Mouse (Mus musculus): ENCODE results near the gene Myo6. TPM values are rescaled to one million over a fixed set of nuclear protein-coding genes. Genes with fewer than 3 reads are reported as not detected.

Gene Myo6
- polyA plus RNA-seq, 1 experiment, result 61.9 TPM

DNA sequence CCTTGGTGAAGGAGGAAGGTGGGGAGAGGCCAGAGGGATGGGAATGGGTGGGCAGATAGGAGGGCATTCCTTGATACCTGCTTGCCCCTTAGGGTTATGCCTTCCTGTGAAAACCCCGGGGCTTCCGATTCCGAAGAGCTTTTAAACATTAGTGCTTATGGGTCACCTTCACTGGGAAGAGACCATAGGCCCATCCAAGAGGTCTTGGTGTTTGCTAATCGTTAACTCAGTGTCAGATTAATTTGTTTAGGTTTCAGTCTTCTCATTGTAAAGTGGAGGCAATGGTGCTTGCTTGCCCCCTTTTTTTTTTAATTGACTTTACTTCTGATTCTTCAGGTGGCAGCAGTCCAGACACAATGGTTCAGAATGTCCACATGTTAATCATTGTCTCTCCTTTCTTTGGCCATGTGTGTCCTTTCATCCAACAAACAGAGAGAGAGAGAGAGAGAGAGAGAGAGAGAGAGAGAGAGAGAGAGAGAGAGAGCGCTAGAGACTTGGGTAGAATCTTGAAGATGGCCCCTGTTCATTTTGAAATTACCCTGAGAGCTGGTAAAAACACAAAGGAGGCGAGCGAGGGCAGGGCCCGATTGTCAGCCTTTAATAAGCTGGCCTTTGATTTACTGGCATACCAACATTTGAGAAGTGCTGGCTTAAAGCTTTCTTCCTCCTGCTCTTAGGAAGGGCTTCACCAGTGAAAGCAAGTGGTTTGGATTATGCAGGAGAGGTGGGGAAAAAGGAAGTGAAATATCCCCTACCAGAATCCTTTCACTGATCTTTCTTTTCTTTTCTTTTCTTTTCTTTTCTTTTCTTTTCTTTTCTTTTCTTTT is 7.8 kb downstream of the Myo6 start:
- TF ChIP-seq CTCF (IDR thresholded peaks at IDR 0.05; ENCODE audit: borderline replicate concordance, insufficient read depth, low read depth, low read length), result no peak
- TF ChIP-seq POLR2A (IDR thresholded peaks at IDR 0.05; ENCODE audit: borderline replicate concordance, insufficient read depth, low read length), result no peak
- DNase-seq, result no peak
- Histone ChIP-seq H3K27me3 (ENCODE audit: control insufficient read depth, insufficient read depth, low read length) (no peaks in the 10 kb centered on the region), H3K27ac (ENCODE audit: insufficient read depth, low read length) (no peak overlapping the region), H3K4me1 (ENCODE audit: control insufficient read depth, insufficient read depth, low read length) (peaks cover 6% of the 10 kb centered on the region; the same call in 1 of the 2 replicates), H3K4me3 (replicated peaks; ENCODE audit: insufficient read depth, low read depth, low read length) (no peak overlapping the region)
- WGBS, result 89% methylated on average over 8 of the region's 8 CpGs

GRCm38 (mm10) chr9:80173629-80174028 is 8.8 kb downstream of the Myo6 start:
- Histone ChIP-seq H3K27ac (ENCODE audit: insufficient read depth, low read length) (no peak overlapping the region), H3K27me3 (ENCODE audit: control insufficient read depth, insufficient read depth, low read length) (no peaks in the 10 kb centered on the region), H3K4me3 (replicated peaks; ENCODE audit: insufficient read depth, low read depth, low read length) (no peak overlapping the region), H3K4me1 (ENCODE audit: control insufficient read depth, insufficient read depth, low read length) (peaks cover 6% of the 10 kb centered on the region; the same call in 1 of the 2 replicates)
- TF ChIP-seq CTCF (IDR thresholded peaks at IDR 0.05; ENCODE audit: borderline replicate concordance, insufficient read depth, low read depth, low read length), result no peak
- TF ChIP-seq POLR2A (IDR thresholded peaks at IDR 0.05; ENCODE audit: borderline replicate concordance, insufficient read depth, low read length), result no peak
- peak; percentile 59 to 67 for DNase-seq
- WGBS, result 12% methylated on average over 9 of the region's 9 CpGs

DNA sequence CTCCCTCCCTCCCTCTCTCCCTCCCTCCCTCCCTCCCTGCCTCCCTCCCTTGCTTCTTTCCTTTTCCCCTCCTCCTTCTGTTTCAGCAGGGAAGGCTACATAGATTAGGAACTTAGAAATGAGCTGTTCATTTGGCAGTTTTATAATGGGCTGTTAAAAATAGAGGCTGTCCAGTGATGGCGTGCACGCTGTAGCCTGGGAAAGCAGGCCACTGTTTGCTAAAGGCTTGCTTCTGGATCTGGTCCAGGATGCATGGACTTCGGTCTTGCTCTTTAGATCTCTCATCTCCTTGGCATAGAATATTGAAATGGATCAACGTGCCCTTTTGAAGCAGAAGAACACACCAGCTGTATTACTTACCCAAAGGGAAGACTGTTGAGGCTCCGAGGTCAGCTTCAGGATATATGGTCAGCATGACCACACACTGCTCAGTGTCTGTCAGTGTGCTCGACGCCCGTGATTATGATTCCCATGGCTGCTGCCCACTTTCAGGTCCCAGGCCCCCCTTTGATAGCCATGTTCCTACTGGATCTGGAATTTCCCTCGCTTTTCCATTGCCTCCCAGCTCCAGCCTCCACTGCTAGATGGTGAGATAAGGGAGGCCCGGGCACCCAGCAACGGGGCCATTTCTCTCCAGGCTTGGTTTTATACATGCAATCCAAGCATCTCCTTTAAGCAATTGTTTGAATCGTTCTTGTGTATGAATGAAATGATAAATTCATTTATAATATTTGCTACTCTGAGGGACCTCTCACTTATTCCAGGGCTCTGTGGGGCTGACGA is 12.1 kb downstream of the Myo6 start:
- 60% methylated on average over 13 of the region's 13 CpGs for WGBS
- peaks cover 6% of the 10 kb centered on the region for H3K4me1 ChIP-seq (ENCODE audit: control insufficient read depth, insufficient read depth, low read length)
- no peak overlapping the region for H3K4me3 ChIP-seq (replicated peaks; ENCODE audit: insufficient read depth, low read depth, low read length)
- H3K27ac ChIP-seq (ENCODE audit: insufficient read depth, low read length), result no peak overlapping the region
- no peaks in the 10 kb centered on the region for H3K27me3 ChIP-seq (ENCODE audit: control insufficient read depth, insufficient read depth, low read length)
- TF ChIP-seq POLR2A (IDR thresholded peaks at IDR 0.05; ENCODE audit: borderline replicate concordance, insufficient read depth, low read length) (no peak), CTCF (IDR thresholded peaks at IDR 0.05; ENCODE audit: borderline replicate concordance, insufficient read depth, low read depth, low read length) (no peak)
- peak in 1 of 2 experiments; percentile 42 for DNase-seq

- Histone ChIP-seq H3K4me3 (replicated peaks; ENCODE audit: insufficient read depth, low read depth, low read length) (no peak overlapping the region), H3K27ac (ENCODE audit: insufficient read depth, low read length) (no peak overlapping the region), H3K4me1 (ENCODE audit: control insufficient read depth, insufficient read depth, low read length) (peaks cover 2% of the 10 kb centered on the region), H3K27me3 (ENCODE audit: control insufficient read depth, insufficient read depth, low read length) (no peaks in the 10 kb centered on the region)
- 53% methylated on average over 2 of the region's 2 CpGs for WGBS
- no peak for TF ChIP-seq POLR2A (IDR thresholded peaks at IDR 0.05; ENCODE audit: borderline replicate concordance, insufficient read depth, low read length)
- no peak for TF ChIP-seq CTCF (IDR thresholded peaks at IDR 0.05; ENCODE audit: borderline replicate concordance, insufficient read depth, low read depth, low read length)
- no peak for DNase-seq
Measured at GRCm38 (mm10) chr9:80178670-80179069, 13.8 kb downstream of the Myo6 start.

- WGBS, result 82% methylated on average over 4 of the region's 4 CpGs
- no peak for DNase-seq
- peaks cover 6% of the 10 kb centered on the region for H3K4me1 ChIP-seq (ENCODE audit: control insufficient read depth, insufficient read depth, low read length)
- H3K27ac ChIP-seq (ENCODE audit: insufficient read depth, low read length), result no peak overlapping the region
- no peak overlapping the region for H3K4me3 ChIP-seq (replicated peaks; ENCODE audit: insufficient read depth, low read depth, low read length)
- no peak for TF ChIP-seq CTCF (IDR thresholded peaks at IDR 0.05; ENCODE audit: borderline replicate concordance, insufficient read depth, low read depth, low read length)
- no peak for TF ChIP-seq POLR2A (IDR thresholded peaks at IDR 0.05; ENCODE audit: borderline replicate concordance, insufficient read depth, low read length)
- H3K27me3 ChIP-seq (ENCODE audit: control insufficient read depth, insufficient read depth, low read length), result no peaks in the 10 kb centered on the region
Measured at GRCm38 (mm10) chr9:80179688-80180087, 14.9 kb downstream of the Myo6 start.

DNA sequence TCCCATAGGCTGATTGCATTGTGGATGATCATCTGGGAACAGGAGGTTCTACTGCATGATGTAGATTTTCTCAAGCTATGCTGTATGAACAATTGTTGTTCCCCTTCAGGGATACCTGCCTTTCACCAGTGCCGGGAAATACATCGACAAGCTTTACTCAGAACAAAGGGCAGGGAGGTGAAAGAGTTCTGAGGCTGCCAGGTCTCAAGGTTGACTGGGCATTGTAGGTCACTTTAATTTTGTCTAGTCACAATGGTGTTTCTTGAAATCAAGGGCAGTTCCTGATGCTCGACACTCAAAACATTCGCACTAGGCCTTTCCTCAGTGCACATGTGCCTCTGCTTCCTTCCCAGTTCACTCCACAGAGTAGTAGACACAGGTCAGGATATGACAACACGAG is 15.9 kb downstream of the Myo6 start:
- no peaks in the 10 kb centered on the region for H3K27me3 ChIP-seq (ENCODE audit: control insufficient read depth, insufficient read depth, low read length)
- H3K4me3 ChIP-seq (replicated peaks; ENCODE audit: insufficient read depth, low read depth, low read length), result no peak overlapping the region
- no peak overlapping the region for H3K27ac ChIP-seq (ENCODE audit: insufficient read depth, low read length)
- TF ChIP-seq CTCF (IDR thresholded peaks at IDR 0.05; ENCODE audit: borderline replicate concordance, insufficient read depth, low read depth, low read length) (no peak), POLR2A (IDR thresholded peaks at IDR 0.05; ENCODE audit: borderline replicate concordance, insufficient read depth, low read length) (no peak)
- no peak for DNase-seq
- WGBS, result 65% methylated on average over 5 of the region's 5 CpGs
- peaks cover 6% of the 10 kb centered on the region for H3K4me1 ChIP-seq (ENCODE audit: control insufficient read depth, insufficient read depth, low read length)

GRCm38 (mm10) chr9:80181692-80182091 is 16.9 kb downstream of the Myo6 start:
- no peak overlapping the region for H3K27ac ChIP-seq (ENCODE audit: insufficient read depth, low read length)
- DNase-seq, result no peak
- 93% methylated on average over 1 of the region's 1 CpGs for WGBS
- H3K4me3 ChIP-seq (replicated peaks; ENCODE audit: insufficient read depth, low read depth, low read length), result no peak overlapping the region
- no peaks in the 10 kb centered on the region for H3K27me3 ChIP-seq (ENCODE audit: control insufficient read depth, insufficient read depth, low read length)
- TF ChIP-seq POLR2A (IDR thresholded peaks at IDR 0.05; ENCODE audit: borderline replicate concordance, insufficient read depth, low read length) (no peak), CTCF (IDR thresholded peaks at IDR 0.05; ENCODE audit: borderline replicate concordance, insufficient read depth, low read depth, low read length) (no peak)
- peaks cover 6% of the 10 kb centered on the region for H3K4me1 ChIP-seq (ENCODE audit: control insufficient read depth, insufficient read depth, low read length)

Measured in cerebellum, adult 2 months (tissue).